Mouse (Mus musculus): Measurements from ENCODE around the gene Limch1.

Limch1 gene

GRCm38 (mm10) chr5:67106261-67106660, 360.6 kb downstream of the Limch1 start:
- Histone ChIP-seq H3K27me3 (ENCODE audit: insufficient read depth, low read length) (peaks cover 70% of the 10 kb centered on the region), H3K36me3 (ENCODE audit: insufficient read depth, low read length) (no peaks in the 10 kb centered on the region), H3K4me3 (replicated peaks; ENCODE audit: low read length) (no peak overlapping the region), H3K4me1 (replicated peaks; ENCODE audit: low read depth, low read length) (peaks cover 23% of the 10 kb centered on the region), H3K9me3 (ENCODE audit: low read length) (peaks cover 7% of the 10 kb centered on the region)
- TF ChIP-seq CTCF (conservative IDR thresholded peaks at IDR 0.05; ENCODE audit: low read length) (no peak), POU5F1 (IDR thresholded peaks at IDR 0.05; ENCODE audit: borderline replicate concordance, low read length) (no peak), NANOG (IDR thresholded peaks at IDR 0.05; ENCODE audit: borderline replicate concordance, low read length) (no peak)
